Mouse (Mus musculus) midbrain, embryonic 13.5 days (tissue): ENCODE results near the gene Dtx4. TPM values are rescaled to one million over a fixed set of nuclear protein-coding genes. Genes with fewer than 3 reads are reported as not detected.

Source experiments
- ATAC-seq: fragments of 200-750 bp; cut with Nextera tagmentation; 2 replicates; pipeline ENCODE4 v1.8.0; 2017; ENCODE audit warnings: mild to moderate bottlenecking, moderate TSS enrichment, moderate library complexity
- H3K27ac ChIP-seq: fragments of 300-500 bp; sonication (generic); 2 replicates; pipeline ENCODE4 v1.5.1; 2015; ENCODE audit warnings: inconsistent platforms, mild to moderate bottlenecking, moderate library complexity
- H3K27me3 ChIP-seq: fragments of 300-500 bp; sonication (generic); 2 replicates; pipeline ENCODE4 v1.6.1; 2015; ENCODE audit warnings: mild to moderate bottlenecking, inconsistent platforms
- H3K36me3 ChIP-seq: fragments of 300-500 bp; sonication (generic); 2 replicates; pipeline ENCODE4 v1.6.1; 2015; ENCODE audit warnings: mild to moderate bottlenecking, inconsistent platforms
- H3K4me1 ChIP-seq: fragments of 300-500 bp; sonication (generic); replicated peaks from 2 replicates; pipeline ENCODE4 v1.6.1; 2015; ENCODE audit warnings: inconsistent platforms
- H3K4me2 ChIP-seq: fragments of 300-500 bp; sonication (generic); replicated peaks from 2 replicates; pipeline ENCODE4 v1.6.1; 2015; ENCODE audit warnings: moderate library complexity, mild to moderate bottlenecking, inconsistent platforms
- H3K4me3 ChIP-seq: fragments of 300-500 bp; sonication (generic); replicated peaks from 2 replicates; pipeline ENCODE4 v1.5.1; 2015; ENCODE audit warnings: mild to moderate bottlenecking, inconsistent platforms
- H3K9ac ChIP-seq: fragments of 300-500 bp; sonication (generic); replicated peaks from 2 replicates; pipeline ENCODE4 v1.6.1; 2015; ENCODE audit warnings: mild to moderate bottlenecking, inconsistent platforms
- H3K9me3 ChIP-seq: fragments of 300-500 bp; sonication (generic); 2 replicates; pipeline ENCODE4 v1.6.1; 2016; ENCODE audit warnings: mild to moderate bottlenecking, inconsistent platforms
- WGBS: fragments of 180-500 bp; shearing (Covaris S2); methylation state at CpG from one replicate; pipeline ENCODE4 v1.1.7; 2015; 5-methylcytosine and 5-hydroxymethylcytosine counted together
- polyA plus RNA-seq: library from polyadenylated mRNA; unstranded; fragments of >200 nt; fragmentation: Nextera tagmentation; extraction: Ambion mirVana; gene quantifications from 2 replicates; pipeline ENCODE4 v1.2.1, GENCODE M21; 2015

Dtx4 gene
- polyA plus RNA-seq, 1 experiment from 2014 or later = 40.7 TPM

GRCm38 (mm10) chr19:12491636-12492035, 9.6 kb downstream of the Dtx4 start:
- Histone ChIP-seq H3K27me3 (no peaks in the 10 kb centered on the region), H3K9me3 (no peaks in the 10 kb centered on the region), H3K9ac (no peak overlapping the region), H3K4me3 (no peak overlapping the region), H3K4me2 (no peak overlapping the region), H3K27ac (peak overlapping the region; percentile 40; the same call in 1 of the 2 replicates), H3K36me3 (peaks cover 41% of the 10 kb centered on the region), H3K4me1 (peaks cover 91% of the 10 kb centered on the region)
- no peak for ATAC-seq
- WGBS = 92% methylated on average over 7 of the region's 7 CpGs

- H3K36me3 ChIP-seq = peaks cover 48% of the 10 kb centered on the region
- H3K27ac ChIP-seq = peak overlapping the region; percentile 85
- no peaks in the 10 kb centered on the region for H3K27me3 ChIP-seq
- peak overlapping the region; percentile 22 for H3K4me2 ChIP-seq
- peaks cover 78% of the 10 kb centered on the region for H3K4me1 ChIP-seq
- WGBS = 13% methylated on average over 11 of the region's 11 CpGs
- no peaks in the 10 kb centered on the region for H3K9me3 ChIP-seq
- peak overlapping the region; percentile 7; the same call in 1 of the 2 replicates for H3K9ac ChIP-seq
- ATAC-seq = peak; percentile 46
- no peak overlapping the region for H3K4me3 ChIP-seq
Observed at GRCm38 (mm10) chr19:12489675-12490570, 11.3 kb downstream of the Dtx4 start.

- 3% methylated on average over 8 of the region's 8 CpGs for WGBS
- no peaks in the 10 kb centered on the region for H3K9me3 ChIP-seq
- peaks cover 70% of the 10 kb centered on the region for H3K4me1 ChIP-seq
- peaks cover 56% of the 10 kb centered on the region for H3K36me3 ChIP-seq
- peak; percentile 89 for ATAC-seq
- no peak overlapping the region for H3K4me3 ChIP-seq
- H3K27ac ChIP-seq = peak overlapping the region; percentile 85
- peak overlapping the region; percentile 22 for H3K4me2 ChIP-seq
- no peaks in the 10 kb centered on the region for H3K27me3 ChIP-seq
- peak overlapping the region; percentile 4; the same call in 1 of the 2 replicates for H3K9ac ChIP-seq
Observed at GRCm38 (mm10) chr19:12488969-12489674, 12.1 kb downstream of the Dtx4 start.

- 7% methylated on average over 9 of the region's 9 CpGs for WGBS
- Histone ChIP-seq H3K9me3 (no peaks in the 10 kb centered on the region), H3K4me1 (peaks cover 63% of the 10 kb centered on the region), H3K36me3 (peaks cover 64% of the 10 kb centered on the region), H3K27me3 (no peaks in the 10 kb centered on the region), H3K9ac (peak overlapping the region; percentile 4; the same call in 1 of the 2 replicates), H3K4me2 (peak overlapping the region; percentile 22), H3K27ac (peak overlapping the region; percentile 85), H3K4me3 (no peak overlapping the region)
- peak; percentile 35 for ATAC-seq
Observed at GRCm38 (mm10) chr19:12488205-12488966, 12.9 kb downstream of the Dtx4 start.

GRCm38 (mm10) chr19:12487511-12488204, 13.6 kb downstream of the Dtx4 start:
- no peak for ATAC-seq
- Histone ChIP-seq H3K4me3 (no peak overlapping the region), H3K36me3 (peaks cover 71% of the 10 kb centered on the region), H3K27me3 (no peaks in the 10 kb centered on the region), H3K9me3 (no peaks in the 10 kb centered on the region), H3K4me1 (peaks cover 56% of the 10 kb centered on the region), H3K27ac (peak overlapping the region; percentile 85), H3K9ac (no peak overlapping the region), H3K4me2 (0 out of 2 replicates have a peak overlapping the region, but pooled peaks have one; percentile 22)
- WGBS = 80% methylated on average over 12 of the region's 12 CpGs

GRCm38 (mm10) chr19:12486875-12487274, 14.4 kb downstream of the Dtx4 start:
- Histone ChIP-seq H3K4me2 (no peak overlapping the region), H3K4me3 (no peak overlapping the region), H3K27ac (no peak overlapping the region), H3K9me3 (no peaks in the 10 kb centered on the region), H3K9ac (no peak overlapping the region), H3K4me1 (peaks cover 53% of the 10 kb centered on the region), H3K27me3 (no peaks in the 10 kb centered on the region), H3K36me3 (peaks cover 72% of the 10 kb centered on the region)
- WGBS = 67% methylated on average over 6 of the region's 6 CpGs
- no peak for ATAC-seq

- no peak overlapping the region for H3K27ac ChIP-seq
- peaks cover 72% of the 10 kb centered on the region for H3K36me3 ChIP-seq
- no peaks in the 10 kb centered on the region for H3K9me3 ChIP-seq
- peaks cover 41% of the 10 kb centered on the region for H3K4me1 ChIP-seq
- WGBS = 67% methylated on average over 3 of the region's 3 CpGs
- H3K4me2 ChIP-seq = no peak overlapping the region
- no peak overlapping the region for H3K9ac ChIP-seq
- ATAC-seq = no peak
- no peaks in the 10 kb centered on the region for H3K27me3 ChIP-seq
- no peak overlapping the region for H3K4me3 ChIP-seq
Observed at GRCm38 (mm10) chr19:12485631-12486030, 15.6 kb downstream of the Dtx4 start.

GRCm38 (mm10) chr19:12485223-12485622, 16.0 kb downstream of the Dtx4 start:
- no peak overlapping the region for H3K4me2 ChIP-seq
- peaks cover 72% of the 10 kb centered on the region for H3K36me3 ChIP-seq
- H3K4me3 ChIP-seq = no peak overlapping the region
- no peak for ATAC-seq
- H3K27me3 ChIP-seq = no peaks in the 10 kb centered on the region
- H3K27ac ChIP-seq = no peak overlapping the region
- WGBS = 85% methylated on average over 13 of the region's 13 CpGs
- H3K9me3 ChIP-seq = no peaks in the 10 kb centered on the region
- H3K9ac ChIP-seq = no peak overlapping the region
- H3K4me1 ChIP-seq = peaks cover 37% of the 10 kb centered on the region

GRCm38 (mm10) chr19:12484210-12484609, 17.0 kb downstream of the Dtx4 start:
- Histone ChIP-seq H3K4me3 (no peak overlapping the region), H3K27me3 (no peaks in the 10 kb centered on the region), H3K9me3 (no peaks in the 10 kb centered on the region), H3K36me3 (peaks cover 80% of the 10 kb centered on the region), H3K27ac (no peak overlapping the region), H3K4me1 (peaks cover 27% of the 10 kb centered on the region), H3K9ac (no peak overlapping the region), H3K4me2 (no peak overlapping the region)
- 76% methylated on average over 4 of the region's 4 CpGs for WGBS
- ATAC-seq = no peak

GRCm38 (mm10) chr19:12483782-12484181, 17.5 kb downstream of the Dtx4 start:
- no peak overlapping the region for H3K27ac ChIP-seq
- peaks cover 23% of the 10 kb centered on the region for H3K4me1 ChIP-seq
- WGBS = 82% methylated on average over 4 of the region's 4 CpGs
- no peak overlapping the region for H3K4me2 ChIP-seq
- H3K27me3 ChIP-seq = no peaks in the 10 kb centered on the region
- no peak for ATAC-seq
- no peak overlapping the region for H3K4me3 ChIP-seq
- no peaks in the 10 kb centered on the region for H3K9me3 ChIP-seq
- no peak overlapping the region for H3K9ac ChIP-seq
- peaks cover 84% of the 10 kb centered on the region for H3K36me3 ChIP-seq

- Histone ChIP-seq H3K27ac (no peak overlapping the region), H3K4me3 (no peak overlapping the region), H3K9ac (no peak overlapping the region), H3K9me3 (no peaks in the 10 kb centered on the region), H3K4me1 (0 out of 2 replicates have a peak, but pooled peaks cover 3% of the 10 kb centered on the region), H3K4me2 (no peak overlapping the region), H3K36me3 (peaks cover 88% of the 10 kb centered on the region), H3K27me3 (no peaks in the 10 kb centered on the region)
- 94% methylated on average over 6 of the region's 6 CpGs for WGBS
- no peak for ATAC-seq
Observed at GRCm38 (mm10) chr19:12478369-12478768, 22.9 kb downstream of the Dtx4 start.
